Mouse (Mus musculus) erythroblast, embryonic 14.5 days (primary cell): ENCODE measurements around the gene Qrfp.

Experiments used
- GATA1 ChIP-seq: IDR thresholded peaks from 2 replicates; pipeline ENCODE4 v1.6.1; 2012; ENCODE audit warnings: low read length, inconsistent platforms, mixed read lengths
- TAL1 ChIP-seq: IDR thresholded peaks from 3 replicates; pipeline ENCODE4 v1.6.1; 2012; ENCODE audit warnings: low read length, inconsistent platforms, mixed read lengths

DNA sequence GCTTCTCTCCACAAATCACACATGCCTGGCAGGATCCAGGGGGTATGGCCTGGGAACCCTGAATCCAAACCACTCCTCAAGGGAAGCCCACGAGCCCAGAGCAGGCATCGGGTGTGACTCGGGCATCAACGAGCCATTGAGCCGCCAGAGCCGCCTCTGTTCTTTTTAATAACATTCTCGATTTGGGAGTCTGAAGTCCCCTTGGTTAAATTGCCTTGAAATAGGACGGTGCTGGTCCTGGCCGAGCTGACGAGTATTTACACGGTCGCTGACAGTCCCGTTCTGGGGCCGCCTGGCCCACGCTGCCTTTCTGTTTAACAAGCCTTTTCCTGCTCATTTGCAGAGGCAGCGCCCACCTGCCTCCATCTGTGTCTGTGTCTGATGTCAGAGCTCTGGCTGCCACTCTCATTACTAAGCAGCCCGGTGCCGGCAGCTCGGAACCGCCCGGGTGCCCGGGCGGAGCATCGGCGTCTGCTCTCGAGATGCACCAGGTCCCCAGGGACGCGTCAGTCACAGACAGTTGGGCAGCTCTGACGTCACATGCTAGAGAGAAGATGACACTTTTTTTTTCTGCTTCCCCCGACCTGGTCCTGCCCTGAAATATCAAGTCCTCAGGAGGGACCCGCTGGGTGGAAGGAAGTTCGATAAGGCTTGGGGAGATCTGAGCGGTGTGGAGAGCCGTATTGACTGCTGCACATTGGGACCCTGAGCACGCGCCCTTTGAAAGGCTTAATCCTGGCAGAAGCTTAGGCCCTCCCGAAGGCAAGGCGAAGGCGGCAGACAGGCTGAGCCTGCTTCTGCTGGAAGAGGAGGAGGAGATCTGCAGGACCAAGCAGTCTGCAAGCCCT is 12.4 kb upstream of the Qrfp start:
- TF ChIP-seq GATA1 = no peak
- TF ChIP-seq TAL1 = no peak
